Mouse (Mus musculus): ENCODE results near the gene Gm9008.
"Not testable (repeated sequence)": the region's sequence is repeated elsewhere in the genome, so short reads cannot be mapped to it uniquely, and the experiment has no call there.

Gene Gm9008

GRCm38 (mm10) chr6:76497054-76497835, at the start of gene Gm9008:
Gene Gm9008 (minus strand): TSS chr6:76497784.
- not testable (repeated sequence) for DNase-seq (ENCODE audit: low spot score)

DNA sequence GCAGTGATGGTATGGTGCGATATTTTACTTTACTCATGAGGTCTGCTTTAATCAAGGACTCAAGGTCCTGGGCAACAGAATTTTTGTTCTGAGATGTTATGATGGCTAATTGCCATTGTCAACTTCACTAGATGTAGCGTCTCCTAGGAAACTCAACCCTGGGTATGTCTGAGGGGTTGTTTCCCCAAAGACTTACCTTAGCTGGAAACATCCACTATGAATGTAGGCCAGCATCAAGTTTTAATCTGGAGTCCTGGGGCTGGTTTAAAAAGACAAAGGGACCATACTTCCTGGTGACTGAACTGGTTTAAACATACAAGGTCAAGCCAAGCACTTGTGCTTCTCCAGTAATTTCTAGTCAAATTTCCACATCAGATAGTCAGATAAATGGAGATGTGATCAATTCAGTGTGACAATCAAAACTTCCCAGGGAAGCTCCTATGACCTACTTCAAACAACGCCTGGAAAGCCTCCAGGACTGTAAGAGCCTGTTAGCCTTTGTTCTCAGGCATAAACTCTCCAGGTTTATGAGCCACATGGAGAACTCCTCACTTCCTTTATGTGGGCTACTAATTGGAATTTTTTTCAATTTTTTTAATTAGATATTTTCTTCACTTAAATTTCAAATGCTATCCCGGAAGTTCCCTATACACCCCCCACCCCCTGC, 24.5 kb upstream of the Gm9008 start:
- DNase-seq (ENCODE audit: low spot score) = no peak

- no peak for DNase-seq (ENCODE audit: low spot score)
These were observed 12.6 kb upstream of the Gm9008 start for GRCm38 (mm10) chr6:76510200-76510599.

DNA sequence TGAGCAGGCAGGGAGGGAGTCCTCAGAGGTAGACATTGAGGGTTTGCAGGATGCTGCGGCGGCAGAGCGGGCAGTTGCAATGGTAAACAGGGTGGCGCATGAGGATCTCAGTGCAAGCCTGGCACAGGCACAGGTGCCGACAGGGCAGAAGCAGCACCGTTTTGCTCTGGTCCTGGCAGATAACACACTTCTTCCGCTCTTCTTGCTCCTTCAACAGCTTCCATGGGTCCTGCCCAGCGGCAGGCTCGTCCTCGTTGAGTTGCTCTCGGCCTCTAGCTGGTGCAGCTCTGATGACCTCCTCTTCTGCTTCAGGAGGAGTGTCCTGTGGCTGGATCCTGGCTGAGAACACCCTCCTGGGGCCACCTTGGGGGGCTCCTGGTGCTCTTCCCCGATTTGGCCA, 1.2 kb downstream of the Gm9008 start:
- not testable (repeated sequence) for DNase-seq (ENCODE audit: low spot score)

DNA sequence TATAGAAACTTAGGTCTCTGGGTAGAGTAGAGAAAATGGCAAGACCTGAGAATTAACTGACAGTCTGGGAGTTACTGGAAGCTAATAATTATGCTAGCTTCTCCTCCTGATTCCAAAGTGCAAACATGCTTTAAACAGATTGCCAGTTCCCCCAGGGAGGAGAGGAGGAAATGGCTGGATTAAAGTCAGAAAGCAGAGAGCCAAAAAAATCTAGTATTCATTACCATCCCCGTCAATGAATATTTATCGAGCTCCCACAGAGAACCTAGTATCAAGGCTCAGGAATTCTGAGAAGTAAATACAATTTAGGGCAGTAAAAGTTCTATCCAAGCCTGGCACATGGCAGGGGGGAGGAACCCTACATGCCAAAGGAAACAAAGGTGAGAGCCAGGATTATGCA, 29.4 kb downstream of the Gm9008 start:
- no peak for DNase-seq (ENCODE audit: low spot score)

All from urinary bladder, postnatal 25 days (tissue).